Mouse (Mus musculus): Measurements from ENCODE around the gene Fem1a. TPM values are rescaled to one million over a fixed set of nuclear protein-coding genes. Genes with fewer than 3 reads are reported as not detected.
"Not testable (repeated sequence)": the region's sequence is repeated elsewhere in the genome, so short reads cannot be mapped to it uniquely, and the experiment has no call there.

The Fem1a gene
- total RNA-seq, 2 experiments from 2014 or later, result 165 to 176 TPM

DNA sequence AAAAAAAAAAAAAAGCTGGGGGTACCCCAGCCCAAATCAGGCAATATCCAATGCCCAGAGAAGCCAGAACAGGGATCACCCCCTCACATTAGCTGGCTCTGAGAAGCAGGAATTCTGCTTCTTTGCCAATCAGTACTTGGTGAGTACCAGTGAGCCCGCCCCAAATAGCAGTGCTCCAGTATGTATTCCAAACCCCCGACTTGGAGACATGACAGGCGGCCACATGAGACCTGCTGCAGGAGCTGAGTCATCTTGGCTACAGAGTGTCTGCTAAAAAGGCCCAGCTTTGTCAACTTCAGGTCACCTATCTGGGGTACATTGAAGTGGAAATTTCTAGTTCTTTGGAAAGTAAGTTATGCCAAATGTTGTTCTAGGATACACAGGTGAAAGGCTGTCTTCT is 30.0 kb upstream of the Fem1a start:
- H3K27ac ChIP-seq, result no peak overlapping the region
- TF ChIP-seq CTCF (IDR thresholded peaks at IDR 0.05), result no peak
- H3K4me3 ChIP-seq, result no peak overlapping the region
- DNase-seq, result no peak
- intact Hi-C loops (cut with DNase I), result no loop called here

DNA sequence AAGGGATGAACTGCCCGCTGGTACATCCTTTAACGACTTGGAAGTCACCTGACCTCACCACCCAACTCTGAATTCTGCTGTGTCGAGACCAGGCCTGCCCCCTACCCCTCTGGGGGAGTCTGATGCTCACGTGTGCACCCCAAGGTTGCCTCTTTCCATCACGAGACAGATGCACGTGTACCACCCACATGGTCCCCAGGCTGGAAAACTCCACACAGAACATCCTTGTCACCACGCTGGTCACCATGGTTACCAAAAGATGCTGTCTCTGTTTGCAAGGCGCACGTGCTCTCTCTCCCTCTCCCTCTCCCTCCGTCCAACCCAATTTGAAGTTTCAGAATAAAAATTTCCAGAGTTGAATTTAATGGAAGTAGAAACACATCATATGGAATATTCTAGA is 26.7 kb upstream of the Fem1a start:
- H3K4me3 ChIP-seq, result no peak overlapping the region
- intact Hi-C loops (cut with DNase I), result no loop called here
- no peak overlapping the region for H3K27ac ChIP-seq
- no peak for TF ChIP-seq CTCF (IDR thresholded peaks at IDR 0.05)
- no peak for DNase-seq

- no peak overlapping the region for H3K4me3 ChIP-seq
- no peak for DNase-seq
- intact Hi-C loops (cut with DNase I), result no loop called here
- no peak for TF ChIP-seq CTCF (IDR thresholded peaks at IDR 0.05)
- H3K27ac ChIP-seq, result no peak overlapping the region
These were observed 23.2 kb upstream of the Fem1a start for GRCm38 (mm10) chr17:56233389-56233788.

- Histone ChIP-seq H3K4me3 (no peak overlapping the region), H3K27ac (no peak overlapping the region)
- no peak for TF ChIP-seq CTCF (IDR thresholded peaks at IDR 0.05)
- DNase-seq, result no peak
- intact Hi-C loops (cut with DNase I), result no loop called here
These were observed 22.7 kb upstream of the Fem1a start for GRCm38 (mm10) chr17:56233818-56234469.

DNA sequence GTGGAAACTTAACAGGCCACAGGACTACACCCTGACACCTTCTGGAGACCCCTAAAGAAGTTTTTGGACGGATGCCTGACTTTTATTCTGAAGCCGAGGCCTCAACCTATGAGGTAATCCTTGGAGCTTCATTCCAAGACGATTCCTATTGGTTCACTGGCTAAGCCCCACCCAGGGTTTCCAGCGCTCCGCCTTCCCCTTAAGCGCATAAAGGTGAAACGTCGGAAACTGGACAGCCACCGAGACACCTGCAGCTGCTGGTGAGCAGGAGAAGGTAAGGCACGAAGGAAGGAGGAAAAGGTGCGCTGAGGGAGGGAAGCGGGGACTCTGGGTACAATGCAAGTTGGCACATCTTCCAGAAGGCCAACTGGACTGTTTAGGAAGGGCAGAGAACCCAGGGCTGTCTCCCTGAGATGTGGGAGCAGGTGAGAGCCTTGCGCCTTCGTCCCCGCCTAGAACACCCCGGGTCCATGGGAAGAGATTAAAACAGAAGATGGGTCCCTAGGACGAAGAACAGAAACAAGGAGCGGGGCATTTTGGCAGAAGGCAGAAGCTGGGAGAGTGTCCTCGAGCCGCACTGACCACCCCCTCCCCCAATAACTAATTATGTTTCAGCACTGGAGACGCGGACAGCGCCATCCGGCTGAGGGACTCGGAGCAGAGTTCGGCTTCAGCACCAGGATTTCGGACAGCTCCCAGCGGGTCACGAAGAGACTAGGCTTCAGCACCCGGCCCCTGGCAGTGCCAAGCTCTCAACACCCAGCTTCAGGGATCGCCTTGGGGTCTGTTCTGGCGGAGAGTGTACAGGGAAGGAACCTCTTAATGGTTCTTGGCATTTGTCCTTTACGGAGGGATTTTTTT is 14.8 kb upstream of the Fem1a start:
- Histone ChIP-seq H3K4me3 (no peak overlapping the region), H3K27ac (no peak overlapping the region)
- TF ChIP-seq CTCF (IDR thresholded peaks at IDR 0.05), result no peak
- DNase-seq, result peak; percentile 93
- intact Hi-C loops (cut with DNase I), result no loop called here

- no peak for DNase-seq
- Histone ChIP-seq H3K27ac (no peak overlapping the region), H3K4me3 (no peak overlapping the region)
- no peak for TF ChIP-seq CTCF (IDR thresholded peaks at IDR 0.05)
- intact Hi-C loops (cut with DNase I), result no loop called here
These were observed 11.0 kb upstream of the Fem1a start for GRCm38 (mm10) chr17:56245608-56246007.

- TF ChIP-seq CTCF (IDR thresholded peaks at IDR 0.05), result peak; percentile 74
- intact Hi-C loops (cut with DNase I), result loop anchor here (5.0 to 10.0 kb wide), 2 partner anchors 54 to 286 kb away; no protein-coding TSS in a partner anchor
These were observed 5.3 kb upstream of the Fem1a start for GRCm38 (mm10) chr17:56251136-56251829.

DNA sequence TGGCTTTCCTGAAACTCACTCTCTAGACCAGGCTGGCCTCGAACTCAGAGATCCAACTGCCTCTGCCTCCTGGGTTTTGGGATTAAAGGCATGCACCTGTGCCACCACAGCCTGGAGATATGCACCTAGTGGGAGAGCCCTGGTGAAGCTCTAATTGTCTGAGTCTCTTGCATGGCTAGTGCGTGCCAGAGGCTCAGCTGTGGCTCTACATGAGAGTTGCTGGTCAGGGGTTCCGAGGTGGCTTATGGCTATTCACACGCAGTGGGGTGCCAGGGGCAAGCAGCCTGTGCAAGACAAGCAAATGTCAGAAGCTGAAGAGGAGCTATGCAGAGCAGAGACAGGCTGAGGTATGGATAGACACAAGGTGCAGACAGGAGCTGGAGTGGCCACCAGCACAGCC is 1.9 kb upstream of the Fem1a start:
- TF ChIP-seq CTCF (IDR thresholded peaks at IDR 0.05), result no peak
- Histone ChIP-seq H3K27ac (no peak overlapping the region), H3K4me3 (no peak overlapping the region)
- no peak for DNase-seq
- intact Hi-C loops (cut with DNase I), result loop anchor here (2.0 to 10.0 kb wide), 4 partner anchors 34 to 290 kb away; no protein-coding TSS in a partner anchor

More at GRCm38 (mm10) chr17:56251136-56251829, 5.3 kb upstream of the Fem1a start:
- Histone ChIP-seq H3K27ac (peak overlapping the region; percentile 40; the same call in 1 of the 2 replicates), H3K4me3 (no peak overlapping the region)
- peak; percentile 76 for DNase-seq

DNA sequence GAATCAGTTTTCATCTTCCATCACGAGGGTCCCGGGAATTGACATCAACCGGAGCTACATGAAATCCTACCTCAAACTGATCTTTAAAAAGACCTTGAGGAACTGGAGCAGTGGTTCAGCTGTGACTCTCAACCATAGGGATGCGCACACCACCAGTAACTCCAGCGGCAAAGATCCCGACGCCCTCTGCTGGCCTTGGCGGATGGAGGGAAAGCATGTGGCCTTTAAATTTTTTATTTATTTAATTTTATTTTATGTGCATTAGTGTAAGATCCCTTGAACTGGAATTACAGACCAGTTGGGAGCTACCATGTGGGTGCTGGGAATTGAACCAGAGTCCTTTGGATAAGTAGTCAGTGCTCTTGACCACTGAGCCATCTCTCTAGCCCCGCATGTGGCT is 1.2 kb upstream of the Fem1a start:
- peak; percentile 44 for DNase-seq
- no peak for TF ChIP-seq CTCF (IDR thresholded peaks at IDR 0.05)
- H3K4me3 ChIP-seq, result peak overlapping the region; percentile 51
- intact Hi-C loops (cut with DNase I), result loop anchor here (2.0 to 10.0 kb wide), 3 partner anchors 35 to 291 kb away; no protein-coding TSS in a partner anchor
- H3K27ac ChIP-seq, result peak overlapping the region; percentile 98

- Histone ChIP-seq H3K4me3 (peak overlapping the region; percentile 87), H3K27ac (peak overlapping the region; percentile 98)
- peak; percentile 87 for TF ChIP-seq CTCF (IDR thresholded peaks at IDR 0.05)
- peak; percentile 99 for DNase-seq
- intact Hi-C loops (cut with DNase I), result loop anchor here (2.0 to 10.0 kb wide), 3 partner anchors 35 to 291 kb away; no protein-coding TSS in a partner anchor
These were observed 759 bp upstream of the Fem1a start for GRCm38 (mm10) chr17:56255863-56256238.

DNA sequence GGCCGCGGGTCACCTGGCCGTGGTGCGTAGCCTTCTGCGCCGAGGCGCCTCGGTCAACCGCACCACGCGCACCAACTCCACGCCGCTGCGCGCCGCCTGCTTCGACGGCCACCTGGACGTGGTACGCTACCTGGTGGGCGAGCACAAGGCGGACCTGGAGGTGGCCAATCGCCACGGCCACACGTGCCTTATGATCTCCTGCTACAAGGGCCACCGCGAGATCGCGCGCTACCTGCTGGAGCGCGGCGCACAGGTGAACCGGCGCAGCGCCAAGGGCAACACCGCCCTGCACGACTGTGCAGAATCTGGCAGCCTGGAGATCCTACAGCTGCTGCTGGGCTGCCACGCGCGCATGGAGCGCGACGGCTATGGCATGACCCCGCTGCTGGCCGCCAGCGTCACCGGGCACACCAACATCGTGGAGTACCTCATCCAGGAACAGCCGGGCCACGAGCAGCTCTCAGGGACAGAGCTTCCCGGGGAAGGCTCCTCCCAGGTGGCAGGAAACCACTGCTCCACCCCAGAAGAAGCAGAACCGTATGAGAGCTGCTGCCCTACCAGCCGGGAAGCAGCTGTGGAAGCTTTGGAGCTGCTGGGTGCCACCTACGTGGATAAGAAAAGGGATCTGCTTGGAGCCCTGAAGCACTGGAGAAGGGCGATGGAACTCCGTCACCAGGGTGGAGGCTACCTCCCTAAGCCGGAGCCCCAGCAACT is 728 bp downstream of the Fem1a start:
- peak; percentile 74 for DNase-seq
- Histone ChIP-seq H3K4me3 (peak overlapping the region; percentile 87), H3K27ac (peak overlapping the region; percentile 98)
- intact Hi-C loops (cut with DNase I), result loop anchor here (10.0 kb wide), 1 partner anchor 293 kb away; no protein-coding TSS in a partner anchor
- no peak for TF ChIP-seq CTCF (IDR thresholded peaks at IDR 0.05)

DNA sequence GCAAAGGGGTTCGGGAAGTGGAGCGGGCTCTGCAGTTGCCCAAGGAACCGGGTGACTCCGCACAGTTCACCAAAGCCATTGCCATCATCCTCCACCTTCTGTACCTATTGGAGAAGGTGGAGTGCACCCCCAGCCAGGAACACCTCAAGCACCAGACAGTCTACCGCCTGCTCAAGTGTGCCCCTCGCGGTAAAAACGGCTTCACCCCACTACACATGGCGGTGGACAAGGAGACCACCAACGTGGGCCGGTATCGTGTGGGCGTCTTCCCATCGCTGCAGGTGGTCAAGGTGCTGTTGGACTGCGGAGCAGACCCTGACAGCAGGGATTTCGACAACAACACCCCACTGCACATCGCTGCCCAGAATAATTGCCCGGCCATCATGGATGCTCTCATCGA is 1.7 kb downstream of the Fem1a start:
- Histone ChIP-seq H3K27ac (peak overlapping the region; percentile 98), H3K4me3 (peak overlapping the region; percentile 87)
- not testable (repeated sequence) for DNase-seq
- intact Hi-C loops (cut with DNase I), result loop anchor here (10.0 kb wide), 1 partner anchor 293 kb away; no protein-coding TSS in a partner anchor

DNA sequence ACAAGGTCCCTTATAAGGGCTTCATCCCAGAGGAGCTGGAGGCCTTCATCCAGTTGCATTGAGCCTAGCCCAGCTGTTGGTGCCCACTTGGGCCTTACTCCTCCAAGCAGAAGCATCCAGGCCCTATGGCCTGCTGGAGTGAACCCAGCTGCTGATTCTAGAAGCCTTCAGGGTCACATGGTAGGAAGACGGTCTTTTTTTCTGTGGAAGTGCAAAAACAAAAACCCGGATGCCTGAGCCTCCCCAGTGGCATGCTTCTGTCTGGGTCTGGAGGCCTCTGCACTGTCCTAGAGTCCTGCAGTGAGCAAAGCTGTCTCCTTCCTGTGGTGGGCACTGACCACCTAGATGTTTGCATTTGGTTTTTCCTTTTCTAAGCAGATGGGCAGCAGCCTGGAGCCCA is 2.2 kb downstream of the Fem1a start:
- DNase-seq, result not testable (repeated sequence)
- H3K4me3 ChIP-seq, result peak overlapping the region; percentile 87
- H3K27ac ChIP-seq, result peak overlapping the region; percentile 98
- intact Hi-C loops (cut with DNase I), result loop anchor here (10.0 kb wide), 1 partner anchor 294 kb away; no protein-coding TSS in a partner anchor
